Mouse (Mus musculus) MEL (cell line): ENCODE data around the gene Sptlc2. TPM values are rescaled to one million over a fixed set of nuclear protein-coding genes. Genes with fewer than 3 reads are reported as not detected.

Source experiments
- DNase-seq: peaks from one replicate; pipeline ENCODE4 v3.0.0; 2011; ENCODE audit warnings: low read depth, low spot score
- H3K27ac ChIP-seq: 2 replicates; pipeline ENCODE4 v1.5.1; 2012; ENCODE audit warnings: low read depth, mild to moderate bottlenecking, control low read depth, low read length, moderate library complexity; ENCODE audit not compliant: control insufficient read depth
- H3K27me3 ChIP-seq, 2 experiments: fragments of 150-350 bp in 1 of 2; sonication (generic) in 1 of 2; 2 replicates each; pipeline ENCODE4 v1.6.1; 2012; ENCODE audit warnings: low read length in 2 of 2, mild to moderate bottlenecking in 2 of 2, improper control_type of control experiment in 1 of 2, moderate library complexity in 1 of 2; ENCODE audit not compliant: insufficient read depth in 2 of 2, control insufficient read depth in 1 of 2
- H3K36me3 ChIP-seq, 2 experiments: 2 replicates each; pipeline ENCODE4 v1.6.1; 2012 to 2014; ENCODE audit warnings: low read length in 2 of 2, improper control_type of control experiment in 1 of 2, inconsistent platforms in 1 of 2, mild to moderate bottlenecking in 1 of 2; ENCODE audit not compliant: insufficient read depth in 2 of 2, control insufficient read depth in 1 of 2
- H3K4me1 ChIP-seq, 2 experiments: fragments of 150-350 bp in 1 of 2; sonication (generic) in 1 of 2; 2 replicates each; pipeline ENCODE4 v1.6.1; 2012; ENCODE audit warnings: low read length in 2 of 2, improper control_type of control experiment in 1 of 2, mild to moderate bottlenecking in 1 of 2; ENCODE audit not compliant: insufficient read depth in 2 of 2, control insufficient read depth in 1 of 2
- H3K4me3 ChIP-seq, 2 experiments: fragments of 150-350 bp in 1 of 2; sonication (generic) in 1 of 2; 2 replicates each; pipeline ENCODE4 v1.5.1; 2012; ENCODE audit warnings: low read depth in 2 of 2, low read length in 2 of 2, mild to moderate bottlenecking in 2 of 2, moderate library complexity in 2 of 2, control low read depth in 1 of 2, improper control_type of control experiment in 1 of 2; ENCODE audit not compliant: control insufficient read depth in 1 of 2, insufficient read depth in 1 of 2
- H3K79me2 ChIP-seq: 2 replicates; pipeline ENCODE4 v1.6.1; 2012; ENCODE audit warnings: mild to moderate bottlenecking, low read length, moderate library complexity; ENCODE audit not compliant: control insufficient read depth, poor library complexity, insufficient read depth
- H3K9ac ChIP-seq: 2 replicates; pipeline ENCODE4 v1.6.1; 2012; ENCODE audit warnings: low read depth, mild to moderate bottlenecking, control low read depth, low read length, moderate library complexity; ENCODE audit not compliant: control insufficient read depth, poor library complexity, severe bottlenecking
- H3K9me3 ChIP-seq: fragments of 150-350 bp; sonication (generic); replicated peaks from 2 replicates; pipeline ENCODE4 v1.6.1; 2012; ENCODE audit warnings: mild to moderate bottlenecking, low read length, improper control_type of control experiment, moderate library complexity; ENCODE audit not compliant: insufficient read depth
- CHD1 ChIP-seq: IDR thresholded peaks from 2 replicates; pipeline ENCODE4 v1.6.1; 2012; ENCODE audit warnings: low read depth, mild to moderate bottlenecking, inconsistent platforms, low read length, improper control_type of control experiment
- CHD2 ChIP-seq: IDR thresholded peaks from 2 replicates; pipeline ENCODE4 v1.6.1; 2011; ENCODE audit warnings: low read length, improper control_type of control experiment
- CTCF ChIP-seq, 3 experiments: IDR thresholded peaks in 2 of 3; conservative IDR thresholded peaks in 1 of 3; 2 replicates each; pipeline ENCODE4 v1.5.1; 2011 to 2012; ENCODE audit warnings: low read length in 3 of 3, low read depth in 2 of 3, mild to moderate bottlenecking in 2 of 3, improper control_type of control experiment in 1 of 3, inconsistent platforms in 1 of 3, mixed read lengths in 1 of 3, moderate library complexity in 1 of 3; ENCODE audit not compliant: control insufficient read depth in 1 of 3, insufficient read depth in 1 of 3, poor library complexity in 1 of 3, severe bottlenecking in 1 of 3
- E2F4 ChIP-seq: IDR thresholded peaks from 2 replicates; pipeline ENCODE4 v1.6.1; 2011; ENCODE audit warnings: low read depth, low read length, improper control_type of control experiment, borderline replicate concordance
- EP300 ChIP-seq, 2 experiments: IDR thresholded peaks; 2 replicates each; pipeline ENCODE4 v1.6.1; 2011; ENCODE audit warnings: improper control_type of control experiment in 2 of 2, low read length in 2 of 2, low read depth in 1 of 2, mild to moderate bottlenecking in 1 of 2
- MAFK ChIP-seq: IDR thresholded peaks from 2 replicates; pipeline ENCODE4 v1.6.1; 2011; ENCODE audit warnings: low read depth, mild to moderate bottlenecking, low read length, improper control_type of control experiment, borderline replicate concordance
- MAX ChIP-seq: IDR thresholded peaks from 2 replicates; pipeline ENCODE4 v1.6.1; 2011; ENCODE audit warnings: low read length, improper control_type of control experiment
- MAZ ChIP-seq: IDR thresholded peaks from 2 replicates; pipeline ENCODE4 v1.6.1; 2012; ENCODE audit warnings: low read depth, mild to moderate bottlenecking, inconsistent platforms, low read length, improper control_type of control experiment
- MXI1 ChIP-seq: IDR thresholded peaks from 2 replicates; pipeline ENCODE4 v1.6.1; 2011; ENCODE audit warnings: mild to moderate bottlenecking, low read depth, low read length, improper control_type of control experiment
- MYC ChIP-seq: IDR thresholded peaks from 2 replicates; pipeline ENCODE4 v1.6.1; 2011; ENCODE audit warnings: low read depth, mild to moderate bottlenecking, low read length, improper control_type of control experiment, moderate library complexity
- NELFE ChIP-seq: IDR thresholded peaks from 2 replicates; pipeline ENCODE4 v1.6.1; 2011; ENCODE audit warnings: low read depth, low read length, improper control_type of control experiment
- NRF1 ChIP-seq: IDR thresholded peaks from 2 replicates; pipeline ENCODE4 v1.6.1; 2014; ENCODE audit warnings: low read depth, mild to moderate bottlenecking, inconsistent platforms, low read length, improper control_type of control experiment, moderate library complexity; ENCODE audit not compliant: poor library complexity, insufficient read depth, severe bottlenecking
- POLR2A ChIP-seq, 2 experiments: IDR thresholded peaks; 2 replicates each; pipeline ENCODE4 v1.6.1; 2011 to 2012; ENCODE audit warnings: low read length in 2 of 2, mild to moderate bottlenecking in 2 of 2, control low read depth in 1 of 2, improper control_type of control experiment in 1 of 2, low read depth in 1 of 2, moderate library complexity in 1 of 2; ENCODE audit not compliant: control insufficient read depth in 1 of 2, insufficient read depth in 1 of 2, poor library complexity in 1 of 2
- POLR2AphosphoS2 ChIP-seq: IDR thresholded peaks from 2 replicates; pipeline ENCODE4 v1.6.1; 2011; ENCODE audit warnings: low read length, improper control_type of control experiment
- POLR2AphosphoS5 ChIP-seq: IDR thresholded peaks from 2 replicates; pipeline ENCODE4 v1.6.1; 2012; ENCODE audit warnings: low read depth, borderline replicate concordance, mild to moderate bottlenecking, inconsistent platforms, low read length, moderate library complexity, mixed read lengths
- RCOR1 ChIP-seq: IDR thresholded peaks from 2 replicates; pipeline ENCODE4 v1.6.1; 2012; ENCODE audit warnings: low read depth, mild to moderate bottlenecking, inconsistent platforms, low read length, improper control_type of control experiment
- SIN3A ChIP-seq: IDR thresholded peaks from 2 replicates; pipeline ENCODE4 v1.6.1; 2012; ENCODE audit warnings: low read length, improper control_type of control experiment, inconsistent platforms
- TAL1 ChIP-seq: IDR thresholded peaks from 2 replicates; pipeline ENCODE4 v1.6.1; 2012; ENCODE audit warnings: mild to moderate bottlenecking, inconsistent platforms, low read length, moderate library complexity, mixed read lengths
- TBP ChIP-seq: IDR thresholded peaks from 2 replicates; pipeline ENCODE4 v1.8.0; 2011; ENCODE audit warnings: low read depth, low read length, improper control_type of control experiment
- TCF12 ChIP-seq: IDR thresholded peaks from 2 replicates; pipeline ENCODE4 v1.6.1; 2014; ENCODE audit warnings: low read depth, mild to moderate bottlenecking, inconsistent platforms, low read length, improper control_type of control experiment, moderate library complexity
- USF1 ChIP-seq: IDR thresholded peaks from 2 replicates; pipeline ENCODE4 v1.6.1; 2014; ENCODE audit warnings: low read depth, mild to moderate bottlenecking, inconsistent platforms, low read length, improper control_type of control experiment, moderate library complexity
- ZC3H11A ChIP-seq: IDR thresholded peaks from 2 replicates; pipeline ENCODE4 v1.6.1; 2012; ENCODE audit warnings: low read depth, mild to moderate bottlenecking, inconsistent platforms, low read length, improper control_type of control experiment
- ZMIZ1 ChIP-seq: IDR thresholded peaks from 2 replicates; pipeline ENCODE4 v1.6.1; 2012; ENCODE audit warnings: low read depth, mild to moderate bottlenecking, inconsistent platforms, low read length, improper control_type of control experiment, moderate library complexity
- polyA plus RNA-seq, 2 experiments: library from polyadenylated mRNA; stranded (reverse) in 1 of 2; unstranded in 1 of 2; fragments of >175 nt in 1 of 2; fragments of >200 nt in 1 of 2; gene quantifications; 2 replicates each; pipeline versions ENCODE4 v1.2.1 to v1.2.4; 2012; ENCODE audit warnings: low replicate concordance in 2 of 2, low read depth in 1 of 2; ENCODE audit not compliant: insufficient read length in 2 of 2, insufficient read depth in 1 of 2, missing spikeins in 1 of 2
- total RNA-seq: library from RNA; depleted of rRNA; stranded (reverse); fragments of 300-350 nt; gene quantifications from 2 replicates; pipeline ENCODE4 v1.2.3, GENCODE M21; 2012

The Sptlc2 gene
- total and polyA plus RNA-seq, 3 experiments: 61.6 to 75.9 TPM; not detected in 1

GRCm38 (mm10) chr12:87405721-87406120 lies 17.6 kb upstream of the Sptlc2 start:
- Histone ChIP-seq H3K9me3 (no peaks in the 10 kb centered on the region), H3K27ac (no peak overlapping the region), H3K9ac (no peak overlapping the region), H3K27me3 (no peaks in the 10 kb centered on the region), H3K79me2 (no peaks in the 10 kb centered on the region)
- TF ChIP-seq TCF12: no peak
- no peak for TF ChIP-seq MXI1
- TF ChIP-seq MAFK: no peak
- TF ChIP-seq POLR2A (IDR thresholded peaks at IDR 0.05; ENCODE audit: control insufficient read depth in 1 of 2, insufficient read depth in 1 of 2, low read depth in 1 of 2, low read length in 2 of 2, poor library complexity in 1 of 2): no peak
- no peak for TF ChIP-seq ZC3H11A
- TF ChIP-seq MYC: no peak
- no peak for TF ChIP-seq POLR2AphosphoS5
- TF ChIP-seq CHD2: no peak
- TF ChIP-seq SIN3A: no peak
- TF ChIP-seq TAL1: no peak
- no peak for TF ChIP-seq RCOR1
- no peak for TF ChIP-seq CTCF (IDR thresholded peaks at IDR 0.05 in 2 of 3, conservative IDR thresholded peaks at IDR 0.05 in 1 of 3; ENCODE audit: control insufficient read depth in 1 of 3, insufficient read depth in 1 of 3, low read depth in 2 of 3, low read length in 3 of 3, poor library complexity in 1 of 3, severe bottlenecking in 1 of 3)
- no peak for TF ChIP-seq MAX
- TF ChIP-seq, all 39 proteins: peak for 0
- Histone ChIP-seq H3K4me1 (peaks cover 0 to 2% of the 10 kb centered on the region in 2 experiments; a peak in 1 of 4 replicates), H3K36me3 (no peaks in the 10 kb centered on the region), H3K4me3 (no peak overlapping the region)
- DNase-seq: no peak

- TF ChIP-seq E2F4 (no peak), POLR2AphosphoS5 (no peak), EP300 (IDR thresholded peaks at IDR 0.05; ENCODE audit: low read depth in 1 of 2, low read length in 2 of 2) (no peak), TBP (no peak), POLR2A (IDR thresholded peaks at IDR 0.05; ENCODE audit: control insufficient read depth in 1 of 2, insufficient read depth in 1 of 2, low read depth in 1 of 2, low read length in 2 of 2, poor library complexity in 1 of 2) (no peak), RCOR1 (no peak), ZMIZ1 (no peak), USF1 (no peak), CTCF (IDR thresholded peaks at IDR 0.05 in 2 of 3, conservative IDR thresholded peaks at IDR 0.05 in 1 of 3; ENCODE audit: control insufficient read depth in 1 of 3, insufficient read depth in 1 of 3, low read depth in 2 of 3, low read length in 3 of 3, poor library complexity in 1 of 3, severe bottlenecking in 1 of 3) (no peak), MAZ (no peak), POLR2AphosphoS2 (no peak), MYC (no peak), NRF1 (no peak), SIN3A (no peak), MXI1 (no peak), ZC3H11A (no peak), TCF12 (no peak), NELFE (no peak), MAFK (no peak), CHD1 (no peak)
- Histone ChIP-seq H3K4me1 (no peaks in the 10 kb centered on the region; a peak in 1 of 4 replicates), H3K9ac (no peak overlapping the region), H3K4me3 (no peak overlapping the region), H3K36me3 (no peaks in the 10 kb centered on the region), H3K79me2 (no peaks in the 10 kb centered on the region), H3K27me3 (no peaks in the 10 kb centered on the region), H3K9me3 (no peaks in the 10 kb centered on the region), H3K27ac (no peak overlapping the region)
- DNase-seq: no peak
Measured at GRCm38 (mm10) chr12:87405165-87405564, 17.0 kb upstream of the Sptlc2 start.
